Mouse (Mus musculus): ENCODE results near the gene Mocs3.

The Mocs3 gene

DNA sequence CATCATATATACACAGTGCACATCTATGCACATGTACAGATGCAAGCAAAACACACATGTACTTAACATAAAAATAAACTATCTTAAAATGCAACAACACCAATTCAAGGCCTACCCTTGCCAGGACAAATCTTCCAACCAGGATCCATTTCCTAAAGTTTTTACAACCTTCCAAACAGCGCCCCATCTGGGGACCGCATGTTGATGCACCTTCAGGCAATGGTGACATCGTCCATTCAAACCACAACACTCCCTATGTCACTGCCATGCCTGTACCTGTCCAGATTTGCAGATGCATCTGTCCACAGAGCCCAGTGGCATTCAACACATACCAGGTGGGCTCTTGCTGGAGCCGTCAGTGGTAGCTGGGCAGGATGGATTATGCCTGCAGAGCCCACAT, 12.9 kb downstream of the Mocs3 start:
- DNase-seq = no peak

- DNase-seq = no peak
Observed at GRCm38 (mm10) chr2:168245571-168245970, 15.1 kb downstream of the Mocs3 start.

GRCm38 (mm10) chr2:168248167-168248855, 17.9 kb downstream of the Mocs3 start:
- DNase-seq = no peak

GRCm38 (mm10) chr2:168248856-168249245, 18.4 kb downstream of the Mocs3 start:
- peak; percentile 67 to 72 for DNase-seq

DNA sequence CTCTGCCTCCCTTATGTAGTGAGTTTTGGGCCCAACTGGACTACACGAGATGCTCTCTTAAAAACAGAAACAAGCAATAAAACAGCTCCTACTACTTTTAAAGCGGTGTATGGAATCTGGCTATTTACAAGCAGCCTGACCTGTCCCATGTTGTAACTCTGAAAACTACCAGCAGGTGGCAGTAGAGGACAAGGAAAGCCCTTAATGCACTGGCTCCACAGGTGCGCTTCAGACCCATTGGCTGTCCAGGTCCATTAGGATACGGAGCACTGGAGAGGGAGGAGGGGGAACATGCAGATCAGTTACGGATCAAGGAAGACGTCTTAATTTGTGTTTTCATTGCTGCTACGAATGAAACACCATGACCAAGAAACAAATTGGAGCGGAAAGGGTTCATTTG, 19.8 kb downstream of the Mocs3 start:
- DNase-seq = peak; percentile 93 to 94

- peak; percentile 60 to 61 for DNase-seq
Observed at GRCm38 (mm10) chr2:168252639-168253292, 22.3 kb downstream of the Mocs3 start.

GRCm38 (mm10) chr2:168253822-168254221, 23.4 kb downstream of the Mocs3 start:
- DNase-seq = no peak

DNA sequence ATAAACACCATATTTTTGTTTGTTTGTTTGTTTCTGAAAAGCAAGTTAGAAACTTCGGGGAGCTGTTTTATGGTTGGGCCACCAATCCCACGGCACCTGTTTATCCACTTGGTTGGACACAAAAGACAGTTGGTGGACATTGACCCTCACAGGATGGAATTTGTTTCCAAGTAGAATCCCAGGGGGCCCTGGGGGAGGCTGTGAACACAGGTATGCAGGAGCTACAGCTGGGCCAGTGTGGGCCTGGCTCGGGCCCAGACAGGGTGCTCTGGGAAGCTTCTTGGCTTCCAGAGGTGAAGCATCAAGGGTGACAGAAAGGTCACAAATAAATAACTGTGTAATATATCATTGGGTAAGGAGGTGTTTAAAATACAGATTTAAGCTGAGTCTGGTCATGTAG, 26.1 kb downstream of the Mocs3 start:
- no peak for DNase-seq

DNA sequence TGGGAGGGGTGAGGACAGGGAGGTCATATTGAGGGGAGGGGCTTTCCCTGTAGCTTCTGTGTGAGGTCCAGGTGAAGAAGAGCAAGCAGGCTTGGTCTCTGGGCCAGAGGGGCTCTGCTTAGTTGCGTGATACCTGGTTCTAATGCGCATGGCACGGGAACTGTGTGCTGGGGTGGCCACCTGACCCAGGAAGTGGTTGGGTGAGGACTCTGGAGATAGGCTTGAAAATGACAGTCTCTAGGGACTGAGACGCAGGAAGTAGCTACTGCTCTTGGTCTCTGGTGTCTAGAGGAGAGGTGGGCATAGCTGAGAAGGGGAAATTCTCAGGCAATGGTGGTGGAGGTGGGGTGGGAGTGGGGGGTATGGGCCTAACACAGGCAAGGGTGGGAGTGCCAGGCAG, 26.8 kb downstream of the Mocs3 start:
- peak; percentile 44 to 56 for DNase-seq

DNA sequence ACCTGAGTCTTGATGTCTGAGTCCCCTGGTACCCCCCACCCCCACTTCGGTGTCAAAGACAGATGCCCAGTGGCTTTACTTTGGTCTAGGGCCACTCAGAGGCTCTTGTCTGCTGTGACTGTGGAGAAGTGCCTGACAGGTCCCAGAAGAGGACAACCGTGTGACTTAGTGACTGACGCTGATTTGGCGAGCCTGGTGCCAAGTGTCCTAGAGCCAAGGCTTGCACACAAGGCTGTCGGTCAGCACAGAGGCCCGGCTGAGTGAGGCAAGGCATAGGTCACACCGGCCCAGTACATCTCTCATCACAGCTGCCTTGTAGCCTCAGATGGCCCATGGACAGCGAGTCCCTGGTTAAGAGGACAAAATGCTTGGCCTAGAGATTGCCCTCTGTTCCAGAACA, 28.6 kb downstream of the Mocs3 start:
- no peak for DNase-seq

GRCm38 (mm10) chr2:168260124-168260523, 29.7 kb downstream of the Mocs3 start:
- no peak for DNase-seq

DNA sequence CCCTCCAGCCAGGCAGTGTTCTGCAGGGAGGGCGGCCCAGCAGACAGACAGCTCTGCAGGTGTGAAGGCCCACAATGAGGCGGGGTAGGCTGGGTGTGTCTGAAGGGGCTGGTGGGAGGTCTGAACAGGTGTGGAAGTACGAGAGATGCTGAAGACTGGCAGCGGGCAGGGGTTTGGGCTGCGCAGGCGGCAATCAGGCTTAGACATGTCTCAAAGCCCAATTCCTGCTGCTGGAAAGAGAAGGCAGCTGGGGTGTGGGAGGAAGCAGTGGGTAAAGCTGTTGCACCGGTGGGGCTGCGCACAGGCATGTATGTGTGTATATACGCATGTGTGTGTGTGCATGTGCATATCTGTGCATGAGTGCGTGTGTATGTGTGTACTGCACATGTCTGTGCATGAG, 30.5 kb downstream of the Mocs3 start:
- no peak for DNase-seq

DNA sequence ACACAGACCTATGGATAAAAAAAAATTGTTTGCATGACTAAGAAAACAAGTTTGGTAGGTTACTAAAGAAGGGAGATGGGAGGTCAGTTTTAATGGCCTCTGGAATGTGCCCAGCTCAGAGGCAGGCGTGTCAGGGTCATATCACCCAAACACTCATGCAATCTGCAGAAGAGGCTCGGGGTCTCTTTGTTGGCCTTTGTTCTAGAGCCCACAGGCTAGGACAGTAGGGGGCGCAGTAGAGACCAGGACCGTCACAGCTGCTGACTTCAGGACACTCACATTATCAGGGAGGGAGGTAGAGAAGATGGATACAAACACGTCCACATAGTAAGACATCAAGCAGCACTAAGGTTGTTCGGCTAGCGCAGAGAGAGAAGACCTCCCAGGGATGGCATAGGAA, 37.6 kb downstream of the Mocs3 start:
- no peak for DNase-seq

DNA sequence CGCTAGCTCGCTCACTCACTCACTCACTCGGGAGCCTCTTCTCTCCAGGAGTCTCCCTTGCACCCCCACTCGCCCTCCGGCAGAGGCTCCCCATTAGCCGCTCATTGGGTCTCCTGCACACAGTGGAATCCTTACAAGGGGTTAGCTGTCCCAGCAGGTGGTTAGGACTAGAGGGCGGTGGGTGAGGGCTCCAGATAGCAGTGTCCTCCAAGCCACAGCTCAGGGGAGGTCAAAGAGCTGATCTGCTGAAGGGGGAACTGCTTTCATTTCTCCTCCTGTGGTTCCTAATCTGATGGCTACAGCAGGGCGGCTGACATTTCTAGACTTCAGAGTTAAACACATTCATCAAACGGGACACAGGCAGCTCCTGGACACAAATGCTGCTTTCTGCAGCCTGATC, 43.0 kb downstream of the Mocs3 start:
- no peak for DNase-seq

DNA sequence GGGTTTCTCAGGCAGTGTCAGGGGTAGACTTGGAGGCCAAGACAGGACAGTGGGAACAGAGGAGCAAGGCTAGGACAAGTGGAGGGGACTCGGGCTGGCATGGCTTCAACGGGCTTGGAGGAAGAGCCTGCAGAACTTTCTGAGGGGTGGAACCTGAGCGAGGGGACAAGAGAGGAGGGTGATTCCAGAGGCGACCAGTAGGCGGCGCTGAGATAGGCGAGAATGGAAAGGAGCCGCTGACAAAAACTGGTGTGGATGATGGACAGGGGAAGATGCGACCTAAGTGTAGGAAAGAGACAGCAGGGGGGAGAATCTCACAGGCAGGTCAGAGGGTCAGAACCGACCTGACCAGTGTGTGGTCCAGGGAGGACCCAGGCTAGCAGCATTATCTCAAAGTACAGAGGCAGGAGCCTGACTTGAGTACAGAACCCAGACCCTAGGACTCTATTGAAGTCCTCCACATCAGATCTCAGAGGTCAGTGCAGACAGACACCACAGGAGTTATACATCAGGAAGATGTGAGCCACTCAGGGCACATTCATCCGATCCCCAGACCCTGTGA, 44.0 kb downstream of the Mocs3 start:
- peak; percentile 80 to 81 for DNase-seq

DNA sequence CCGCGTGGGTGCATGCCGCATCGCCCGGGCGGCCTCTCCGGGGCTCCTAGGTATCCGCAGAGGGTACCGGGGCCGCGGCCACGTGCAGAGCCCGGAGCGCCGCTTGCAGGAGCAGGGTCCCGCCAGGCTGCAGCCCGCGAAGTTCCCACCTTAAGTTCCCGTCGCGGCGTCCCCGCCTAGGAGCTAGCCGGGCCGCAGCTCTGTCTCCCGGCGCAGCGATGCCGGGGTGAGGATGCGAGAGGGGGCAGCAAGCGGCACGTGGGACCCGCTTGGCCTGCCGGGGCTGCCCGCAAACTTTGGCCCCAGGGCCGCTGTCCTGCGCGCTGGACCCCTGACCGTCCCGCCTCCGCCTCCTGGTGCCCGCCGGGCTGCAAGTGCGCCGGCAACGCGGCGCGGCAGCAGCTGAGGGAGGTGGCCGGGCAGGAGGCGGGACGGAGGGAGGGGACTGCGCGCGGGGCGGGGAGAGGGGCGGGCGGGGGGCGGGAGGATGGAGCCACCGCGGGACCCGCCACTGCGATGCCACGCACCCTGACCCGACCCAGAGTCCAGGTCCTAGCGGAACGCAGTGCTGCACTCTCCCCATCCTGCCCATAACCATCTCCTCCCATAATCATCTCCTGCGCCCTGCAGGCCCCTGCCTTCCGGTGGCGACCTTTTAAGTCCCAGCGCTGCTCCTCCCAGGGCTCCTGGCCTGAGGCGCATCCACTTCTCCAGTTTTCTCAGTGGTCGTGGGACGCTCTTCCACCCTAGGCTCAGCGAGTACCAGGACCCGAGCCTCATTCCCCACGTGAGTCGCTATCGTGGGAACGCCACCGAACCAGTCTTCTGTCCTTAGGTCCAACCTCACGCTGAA, 50.5 kb downstream of the Mocs3 start:
- no peak for DNase-seq

GRCm38 (mm10) chr2:168281582-168281981, 51.2 kb downstream of the Mocs3 start, which contains the start of gene Kcng1:
Kcng1 (minus strand) TSS chr2:168281736.
- no peak for DNase-seq

All from B cell, adult 2 months (primary cell).